ENCODE assay signal across 8 mouse cellular contexts in the genomic region with DNA sequence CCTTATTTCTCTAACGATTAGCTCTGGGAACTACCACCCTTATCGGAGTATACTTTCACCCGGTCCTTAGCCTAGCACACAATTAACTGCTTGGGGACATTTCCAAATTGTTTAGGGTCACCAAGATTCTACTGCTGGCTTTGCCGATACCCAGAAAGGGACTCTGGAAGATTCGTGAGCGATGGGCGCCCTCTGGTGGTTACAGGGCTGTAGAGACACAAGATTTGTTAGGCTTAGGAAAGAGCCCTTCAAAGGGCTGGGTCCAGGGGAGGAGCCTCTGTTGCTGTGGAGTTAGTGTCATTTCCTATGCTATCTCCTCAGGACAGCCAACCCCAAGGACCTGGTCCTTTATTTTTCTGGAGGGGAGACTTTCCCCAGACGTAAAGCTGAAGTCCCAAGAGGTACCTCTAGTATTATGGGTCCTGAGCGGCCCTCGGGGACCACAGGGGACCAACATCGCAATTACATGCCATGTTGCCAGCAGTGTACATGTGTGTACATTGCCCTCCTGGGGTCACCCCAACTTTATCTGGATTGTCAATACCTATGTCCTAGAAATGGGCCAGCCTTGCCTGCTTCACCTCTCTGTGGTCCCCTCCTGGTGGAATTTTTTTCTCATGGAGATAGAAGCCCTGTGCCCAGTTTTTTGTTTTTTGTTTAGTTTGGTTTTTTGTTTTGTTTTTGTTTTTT. TPM values are rescaled to one million over a fixed set of nuclear protein-coding genes. Genes with fewer than 3 reads are reported as not detected.
A peak's percentile ranks its signal among the peaks of the same experiment; 100 is the strongest.
DNase-seq lines count a peak whose midpoint lies in the region; ATAC-seq lines count a peak whose summit lies in the region.

No protein-coding gene starts in this region.

- DNase-seq in MN1 (ENCODE audit: low spot score), result peak; percentile 94
- peak; percentile 91 for DNase-seq in cerebellum, adult 9-11 months
- peak; percentile 83 to 89 for DNase-seq in frontal cortex, postnatal 10 days (ENCODE audit: low spot score in 2 of 2)
- DNase-seq in layer of hippocampus, postnatal 10 days (ENCODE audit: low spot score in 2 of 2), result peak; percentile 97
- peak; percentile 97 for DNase-seq in lung, postnatal 10 days
- DNase-seq in ovary, postnatal 36 days (ENCODE audit: low spot score), result peak; percentile 89
- peak; percentile 96 for DNase-seq in thymus, postnatal 14 days

- H3K4me2 ChIP-seq in hindbrain, embryonic 12.5 days (replicated peaks), result peak overlapping the region; percentile 36

- peaks cover 29% of the 10 kb centered on the region for H3K4me1 ChIP-seq in hindbrain, embryonic 12.5 days

- no peak overlapping the region for H3K9ac ChIP-seq in hindbrain, embryonic 12.5 days

- ATAC-seq in hindbrain, embryonic 12.5 days (ENCODE audit: low FRiP score), result peak; percentile 54

- peaks cover 27% of the 10 kb centered on the region for H3K36me3 ChIP-seq in hindbrain, embryonic 12.5 days

- H3K9me3 ChIP-seq in hindbrain, embryonic 12.5 days (replicated peaks), result no peaks in the 10 kb centered on the region

- H3K27me3 ChIP-seq in hindbrain, embryonic 12.5 days, result no peaks in the 10 kb centered on the region

- H3K27ac ChIP-seq in hindbrain, embryonic 12.5 days, result peak overlapping the region; percentile 81

- H3K4me3 ChIP-seq in hindbrain, embryonic 12.5 days, result no peak overlapping the region

- WGBS in hindbrain, embryonic 12.5 days, result 25% methylated on average over 11 of the region's 11 CpGs

RNA-seq across cellular contexts. Expression of gene Ptma, which starts 6.0 kb away (rescaled TPM):
- polyA plus RNA-seq in hindbrain, embryonic 12.5 days (2016; fragmentation: Nextera tagmentation; extraction: Ambion mirVana), result 2,735 and 2,863 TPM in 2 replicates
- total RNA-seq in layer of hippocampus, postnatal 10 days (2021), result 100 to 1,000 TPM; 617 to 662 TPM

RNA-seq across cellular contexts. Expression of gene Pde6d, which starts 49.9 kb away (rescaled TPM):
- 93.7 and 100 TPM in 2 replicates for polyA plus RNA-seq in hindbrain, embryonic 12.5 days (2016; fragmentation: Nextera tagmentation; extraction: Ambion mirVana)
- 10 to 100 TPM; 64.9 to 73.8 TPM for total RNA-seq in layer of hippocampus, postnatal 10 days (2021)

RNA-seq across cellular contexts. Expression of gene Cops7b, which starts 50.2 kb away (rescaled TPM):
- 60.2 and 60.6 TPM in 2 replicates for polyA plus RNA-seq in hindbrain, embryonic 12.5 days (2016; fragmentation: Nextera tagmentation; extraction: Ambion mirVana)
- total RNA-seq in layer of hippocampus, postnatal 10 days (2021), result 10 to 100 TPM; 26.5 to 27.1 TPM
